8 mouse cellular contexts compared by ENCODE assay signal in the genomic region with DNA sequence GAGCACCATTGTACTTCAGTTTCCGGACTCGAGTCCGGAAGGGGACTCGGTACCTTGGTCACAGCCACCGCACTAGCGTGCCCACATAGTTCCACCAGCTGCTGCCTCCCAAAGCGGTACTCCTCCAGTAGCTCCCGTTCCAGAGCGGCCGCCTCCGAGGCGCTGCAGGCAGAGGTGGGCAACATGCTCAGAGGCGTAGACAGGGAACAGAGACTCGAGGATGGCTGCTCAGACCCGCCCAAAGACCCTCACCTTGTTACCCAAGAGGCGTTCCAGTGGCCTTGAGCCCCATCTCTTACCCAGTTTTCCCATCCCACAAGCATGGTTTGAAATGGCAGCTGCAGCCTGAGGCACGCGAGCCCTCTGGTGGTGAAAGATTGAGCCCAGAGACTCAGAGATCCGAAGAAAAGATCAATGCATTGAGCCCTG. TPM values are rescaled to one million over a fixed set of nuclear protein-coding genes. Genes with fewer than 3 reads are reported as not detected.
DNase-seq lines count a peak whose midpoint lies in the region; ATAC-seq and TF ChIP-seq lines count a peak whose summit lies in the region.

No protein-coding gene starts in this region.

- WGBS in embryonic facial prominence, embryonic 12.5 days: 38% methylated on average over 19 of the region's 19 CpGs
- 43% methylated on average over 19 of the region's 19 CpGs for WGBS in stomach, postnatal 0 days

- no peak for TF ChIP-seq POLR2A in MEL (IDR thresholded peaks at IDR 0.05; ENCODE audit: control insufficient read depth in 1 of 2, insufficient read depth in 1 of 2, low read depth in 1 of 2, low read length in 2 of 2, poor library complexity in 1 of 2)

- no peak for TF ChIP-seq EP300 in MEL (IDR thresholded peaks at IDR 0.05; ENCODE audit: low read depth in 1 of 2, low read length in 2 of 2)
- no peak for TF ChIP-seq EP300 in stomach, postnatal 0 days (optimal IDR thresholded peaks at IDR 0.05)

- no peaks in the 10 kb centered on the region for H3K27me3 ChIP-seq in MEL (ENCODE audit: control insufficient read depth in 1 of 2, insufficient read depth in 2 of 2, low read length in 2 of 2)
- H3K27me3 ChIP-seq in embryonic facial prominence, embryonic 12.5 days: peaks cover 60% of the 10 kb centered on the region
- H3K27me3 ChIP-seq in stomach, postnatal 0 days (ENCODE audit: control insufficient read depth, insufficient read depth, low read length): peaks cover 14% of the 10 kb centered on the region

- intact Hi-C loops in heart, postnatal 25 days (cut with DNase I): no loop called here

- no peak for ATAC-seq in embryonic facial prominence, embryonic 12.5 days (ENCODE audit: insufficient number of reproducible peaks, insufficient read depth, low FRiP score, low TSS enrichment)
- no peak for ATAC-seq in stomach, postnatal 0 days (ENCODE audit: low FRiP score, low TSS enrichment)

- no peaks in the 10 kb centered on the region for H3K36me3 ChIP-seq in MEL (ENCODE audit: control insufficient read depth in 1 of 2, insufficient read depth in 2 of 2, low read length in 2 of 2)
- peaks cover 24% of the 10 kb centered on the region for H3K36me3 ChIP-seq in embryonic facial prominence, embryonic 12.5 days
- H3K36me3 ChIP-seq in stomach, postnatal 0 days (ENCODE audit: control insufficient read depth, insufficient read depth, low read length): no peaks in the 10 kb centered on the region; the same call in 1 of the 2 replicates

- no peak overlapping the region for H3K9ac ChIP-seq in MEL (ENCODE audit: control insufficient read depth, low read depth, low read length, poor library complexity, severe bottlenecking)
- peak overlapping the region; percentile 21; the same call in 1 of the 2 replicates for H3K9ac ChIP-seq in embryonic facial prominence, embryonic 12.5 days
- H3K9ac ChIP-seq in stomach, postnatal 0 days (ENCODE audit: low read length): no peak overlapping the region

- H3K4me1 ChIP-seq in MEL (ENCODE audit: control insufficient read depth in 1 of 2, insufficient read depth in 2 of 2, low read length in 2 of 2): no peaks in the 10 kb centered on the region
- peaks cover 28% of the 10 kb centered on the region for H3K4me1 ChIP-seq in embryonic facial prominence, embryonic 12.5 days
- no peaks in the 10 kb centered on the region for H3K4me1 ChIP-seq in stomach, postnatal 0 days (replicated peaks; ENCODE audit: control insufficient read depth, insufficient read depth)

- H3K27ac ChIP-seq in MEL (ENCODE audit: control insufficient read depth, low read depth, low read length): no peak overlapping the region
- H3K27ac ChIP-seq in embryonic facial prominence, embryonic 12.5 days: no peak overlapping the region
- H3K27ac ChIP-seq in stomach, postnatal 0 days (replicated peaks): no peak overlapping the region

- TF ChIP-seq RAD21 in MEL (IDR thresholded peaks at IDR 0.05; ENCODE audit: low read depth, low read length): no peak

- TF ChIP-seq CTCF in MEL (IDR thresholded peaks at IDR 0.05 in 2 of 3, conservative IDR thresholded peaks at IDR 0.05 in 1 of 3; ENCODE audit: control insufficient read depth in 1 of 3, insufficient read depth in 1 of 3, low read depth in 2 of 3, low read length in 3 of 3, poor library complexity in 1 of 3, severe bottlenecking in 1 of 3): peak in 2 of 3 experiments; percentile 30 to 32; a peak in 4 of 6 replicates
- peak; percentile 82 for TF ChIP-seq CTCF in stomach, postnatal 0 days (IDR thresholded peaks at IDR 0.05; ENCODE audit: low read depth)

- peak; percentile 63 for DNase-seq in heart, postnatal 4 days
- no peak for DNase-seq in heart, postnatal 25 days (ENCODE audit: low spot score)
- DNase-seq in MEL (ENCODE audit: low read depth, low spot score): no peak
- peak; percentile 66 for DNase-seq in layer of hippocampus, adult 9-11 months
- peak; percentile 44 to 60 for DNase-seq in lung, postnatal 4 days
- peak; percentile 63 for DNase-seq in stomach, postnatal 0 days (ENCODE audit: low spot score)
- DNase-seq in urinary bladder, postnatal 10 days (ENCODE audit: low spot score): no peak

- H3K4me2 ChIP-seq in embryonic facial prominence, embryonic 12.5 days (replicated peaks): no peak overlapping the region
- no peak overlapping the region for H3K4me2 ChIP-seq in stomach, postnatal 0 days (replicated peaks; ENCODE audit: low read depth)

- H3K4me3 ChIP-seq in MEL (ENCODE audit: control insufficient read depth in 1 of 2, insufficient read depth in 1 of 2, low read depth in 2 of 2, low read length in 2 of 2): no peak overlapping the region
- H3K4me3 ChIP-seq in embryonic facial prominence, embryonic 12.5 days: no peak overlapping the region
- H3K4me3 ChIP-seq in stomach, postnatal 0 days (ENCODE audit: low read depth, low read length): no peak overlapping the region

- H3K79me2 ChIP-seq in MEL (ENCODE audit: control insufficient read depth, insufficient read depth, low read length, poor library complexity): 0 out of 2 replicates have a peak, but pooled peaks cover 1% of the 10 kb centered on the region

- no peaks in the 10 kb centered on the region for H3K9me3 ChIP-seq in MEL (replicated peaks; ENCODE audit: insufficient read depth, low read length)
- H3K9me3 ChIP-seq in embryonic facial prominence, embryonic 12.5 days: no peaks in the 10 kb centered on the region
- no peaks in the 10 kb centered on the region for H3K9me3 ChIP-seq in stomach, postnatal 0 days (ENCODE audit: control insufficient read depth, low read length)

TF ChIP-seq in MEL, 35 proteins besides CTCF, POLR2A, EP300 and RAD21:
- TF ChIP-seq NRF1 (IDR thresholded peaks at IDR 0.05; ENCODE audit: insufficient read depth, low read depth, low read length, poor library complexity, severe bottlenecking) (no peak), SMC3 (IDR thresholded peaks at IDR 0.05; ENCODE audit: low read depth, low read length) (peak; percentile 24; the same call in 1 of the 2 replicates)

RNA-seq across cellular contexts. Expression of gene Cilp2, which starts 3.3 kb away (rescaled TPM):
- total RNA-seq in heart, postnatal 4 days (2021): under 1 TPM; 0.50 to 0.74 TPM
- 1 to 10 TPM; 2.8 to 2.9 TPM for total RNA-seq in heart, postnatal 25 days (2021)
- 0.04 TPM in 1 of 2 replicates, not detected in the other for total RNA-seq in MEL (2012; rRNA removed)
- polyA plus RNA-seq in MEL (2012; ENCODE audit: insufficient read depth in 1 of 2, insufficient read length in 2 of 2, low read depth in 1 of 2, low replicate concordance in 2 of 2, missing spikeins in 1 of 2): under 1 TPM in 1 of 2 experiments, not detected in 1; 0.03 TPM
- polyA plus RNA-seq in embryonic facial prominence, embryonic 12.5 days (2016; fragmentation: Nextera tagmentation; extraction: Ambion mirVana): 1.2 TPM in 2 replicates
- polyA plus RNA-seq in stomach, postnatal 0 days (2015; fragmentation: Nextera tagmentation; extraction: Ambion mirVana): 0.30 and 0.36 TPM in 2 replicates

RNA-seq across cellular contexts. Expression of gene Tssk6, which starts 11.2 kb away (rescaled TPM):
- under 1 TPM in 1 of 2 experiments, not detected in 1; 0.33 TPM for total RNA-seq in heart, postnatal 4 days (2021)
- total RNA-seq in heart, postnatal 25 days (2021): under 1 TPM in 1 of 2 experiments, not detected in 1; 0.20 TPM
- total RNA-seq in MEL (2012; rRNA removed): 2.1 and 3.4 TPM in 2 replicates
- 1 to 10 TPM in 1 of 2 experiments, not detected in 1; 3.8 TPM for polyA plus RNA-seq in MEL (2012; ENCODE audit: insufficient read depth in 1 of 2, insufficient read length in 2 of 2, low read depth in 1 of 2, low replicate concordance in 2 of 2, missing spikeins in 1 of 2)
- 4.1 and 5.1 TPM in 2 replicates for polyA plus RNA-seq in embryonic facial prominence, embryonic 12.5 days (2016; fragmentation: Nextera tagmentation; extraction: Ambion mirVana)
- 2.1 and 2.7 TPM in 2 replicates for polyA plus RNA-seq in stomach, postnatal 0 days (2015; fragmentation: Nextera tagmentation; extraction: Ambion mirVana)

RNA-seq across cellular contexts. Expression of gene Ndufa13, which starts 11.5 kb away (rescaled TPM):
- total RNA-seq in heart, postnatal 4 days (2021): 100 to 1,000 TPM; 286 to 326 TPM
- total RNA-seq in heart, postnatal 25 days (2021): 100 to 1,000 TPM; 446 to 456 TPM
- total RNA-seq in MEL (2012; rRNA removed): 114 and 122 TPM in 2 replicates
- 10 to 100 TPM in 1 of 2 experiments, not detected in 1; 97.7 TPM for polyA plus RNA-seq in MEL (2012; ENCODE audit: insufficient read depth in 1 of 2, insufficient read length in 2 of 2, low read depth in 1 of 2, low replicate concordance in 2 of 2, missing spikeins in 1 of 2)
- 168 and 171 TPM in 2 replicates for polyA plus RNA-seq in embryonic facial prominence, embryonic 12.5 days (2016; fragmentation: Nextera tagmentation; extraction: Ambion mirVana)
- polyA plus RNA-seq in stomach, postnatal 0 days (2015; fragmentation: Nextera tagmentation; extraction: Ambion mirVana): 199 and 205 TPM in 2 replicates

RNA-seq across cellular contexts. Expression of gene Yjefn3, which starts 11.7 kb away (rescaled TPM):
- total RNA-seq in heart, postnatal 4 days (2021): 1 to 10 TPM; 6.2 to 8.6 TPM
- total RNA-seq in heart, postnatal 25 days (2021): 10 to 100 TPM in 1 of 2 experiments, 1 to 10 TPM in 1; 9.6 to 14.8 TPM
- total RNA-seq in MEL (2012; rRNA removed): 1.2 and 8.2 TPM in 2 replicates
- polyA plus RNA-seq in MEL (2012; ENCODE audit: insufficient read depth in 1 of 2, insufficient read length in 2 of 2, low read depth in 1 of 2, low replicate concordance in 2 of 2, missing spikeins in 1 of 2): 1 to 10 TPM in 1 of 2 experiments, not detected in 1; 5.3 TPM
- 4.8 and 4.9 TPM in 2 replicates for polyA plus RNA-seq in embryonic facial prominence, embryonic 12.5 days (2016; fragmentation: Nextera tagmentation; extraction: Ambion mirVana)
- 1.6 and 2.7 TPM in 2 replicates for polyA plus RNA-seq in stomach, postnatal 0 days (2015; fragmentation: Nextera tagmentation; extraction: Ambion mirVana)

RNA-seq across cellular contexts. Expression of gene Pbx4, which starts 58.5 kb away (rescaled TPM):
- total RNA-seq in heart, postnatal 4 days (2021): 1 to 10 TPM; 1.1 to 1.2 TPM
- total RNA-seq in heart, postnatal 25 days (2021): under 1 TPM in 1 of 2 experiments, not detected in 1; 0.39 TPM
- 7.2 and 9.3 TPM in 2 replicates for total RNA-seq in MEL (2012; rRNA removed)
- polyA plus RNA-seq in MEL (2012; ENCODE audit: insufficient read depth in 1 of 2, insufficient read length in 2 of 2, low read depth in 1 of 2, low replicate concordance in 2 of 2, missing spikeins in 1 of 2): 10 to 100 TPM in 1 of 2 experiments, not detected in 1; 15.6 TPM
- polyA plus RNA-seq in embryonic facial prominence, embryonic 12.5 days (2016; fragmentation: Nextera tagmentation; extraction: Ambion mirVana): 13.4 and 16.0 TPM in 2 replicates
- 4.9 and 5.1 TPM in 2 replicates for polyA plus RNA-seq in stomach, postnatal 0 days (2015; fragmentation: Nextera tagmentation; extraction: Ambion mirVana)

Comparison
In these comparisons a context has a peak if more than half of its experiments do, and no peak if none do; other contexts are left out.
1. DNase-seq: peak in heart, postnatal 4 days (single experiment), layer of hippocampus, adult 9-11 months (single experiment), lung, postnatal 4 days (2 of 2) and stomach, postnatal 0 days (single experiment); none in heart, postnatal 25 days (single experiment), MEL (single experiment) and urinary bladder, postnatal 10 days (single experiment).